Mouse (Mus musculus) CH12.LX (cell line): ENCODE results near the gene Arl5c. TPM values are rescaled to one million over a fixed set of nuclear protein-coding genes. Genes with fewer than 3 reads are reported as not detected.

Experiments
- DNase-seq: peaks from one replicate; pipeline ENCODE4 v3.0.0-alpha.2; 2013; ENCODE audit errors: extremely low read depth
- H3K27ac ChIP-seq: 2 replicates; pipeline ENCODE4 v1.5.1; 2012; ENCODE audit warnings: low read depth, mild to moderate bottlenecking, control low read depth, moderate library complexity; ENCODE audit not compliant: insufficient read depth
- H3K27me3 ChIP-seq: replicated peaks from 2 replicates; pipeline ENCODE3; 2012; ENCODE audit warnings: inconsistent platforms
- H3K36me3 ChIP-seq, 2 experiments: replicated peaks in 1 of 2; 2 replicates each; pipeline versions ENCODE3 to v1.6.1; 2012; ENCODE audit warnings: inconsistent platforms in 1 of 2, low read length in 1 of 2, mild to moderate bottlenecking in 1 of 2, mixed read lengths in 1 of 2, moderate library complexity in 1 of 2; ENCODE audit not compliant: control insufficient read depth in 1 of 2, insufficient read depth in 1 of 2
- H3K4me1 ChIP-seq, 2 experiments: 2 replicates each; pipeline ENCODE4 v1.6.1; 2012; ENCODE audit warnings: inconsistent platforms in 1 of 2, moderate library complexity in 1 of 2; ENCODE audit not compliant: insufficient read depth in 2 of 2, control insufficient read depth in 1 of 2
- H3K4me2 ChIP-seq: 2 replicates; pipeline ENCODE4 v1.6.1; 2012; ENCODE audit warnings: low read depth, mild to moderate bottlenecking, control low read depth; ENCODE audit not compliant: poor library complexity, insufficient read depth, severe bottlenecking
- H3K4me3 ChIP-seq, 3 experiments: fragments of 150-350 bp in 1 of 3; sonication (generic) in 1 of 3; replicated peaks in 1 of 3; 2 replicates each; pipeline versions ENCODE3 to v1.5.1; 2011 to 2012; ENCODE audit warnings: low read depth in 2 of 3, low read length in 2 of 3, mild to moderate bottlenecking in 2 of 3, moderate library complexity in 2 of 3, control low read depth in 1 of 3, improper control_type of control experiment in 1 of 3, inconsistent platforms in 1 of 3, mixed read lengths in 1 of 3; ENCODE audit not compliant: poor library complexity in 1 of 3
- H3K79me2 ChIP-seq: replicated peaks from 2 replicates; pipeline ENCODE4 v1.6.1; 2012; ENCODE audit warnings: mild to moderate bottlenecking, moderate library complexity; ENCODE audit not compliant: control insufficient read depth, poor library complexity, insufficient read depth, severe bottlenecking; ENCODE audit errors: extremely low read depth
- H3K9ac ChIP-seq: 2 replicates; pipeline ENCODE4 v1.6.1; 2012; ENCODE audit warnings: low read depth, mild to moderate bottlenecking, control low read depth, moderate library complexity; ENCODE audit not compliant: insufficient read depth
- H3K9me3 ChIP-seq: replicated peaks from 2 replicates; pipeline ENCODE3; 2012; ENCODE audit warnings: low read length, inconsistent platforms, mixed read lengths
- CHD2 ChIP-seq: IDR thresholded peaks from 2 replicates; pipeline ENCODE4 v1.6.1; 2011; ENCODE audit warnings: low read length, improper control_type of control experiment
- CTCF ChIP-seq, 2 experiments: IDR thresholded peaks in 1 of 2; conservative IDR thresholded peaks in 1 of 2; 2 replicates each; pipeline ENCODE4 v1.5.1; 2011 to 2012; ENCODE audit warnings: low read depth in 2 of 2, low read length in 2 of 2, improper control_type of control experiment in 1 of 2, inconsistent platforms in 1 of 2, mild to moderate bottlenecking in 1 of 2, moderate library complexity in 1 of 2
- E2F4 ChIP-seq: IDR thresholded peaks from 2 replicates; pipeline ENCODE4 v1.6.1; 2011; ENCODE audit warnings: low read depth, low read length, improper control_type of control experiment; ENCODE audit not compliant: insufficient replicate concordance
- ELF1 ChIP-seq: IDR thresholded peaks from 2 replicates; pipeline ENCODE4 v1.6.1; 2014; ENCODE audit warnings: low read depth, mild to moderate bottlenecking, inconsistent platforms, low read length, improper control_type of control experiment
- IRF4 ChIP-seq: IDR thresholded peaks from 2 replicates; pipeline ENCODE4 v1.6.1; 2014; ENCODE audit warnings: low read depth, mild to moderate bottlenecking, inconsistent platforms, low read length, improper control_type of control experiment
- JUN ChIP-seq: IDR thresholded peaks from 2 replicates; pipeline ENCODE4 v1.6.1; 2011; ENCODE audit warnings: low read depth, mild to moderate bottlenecking, low read length, improper control_type of control experiment, moderate library complexity; ENCODE audit not compliant: insufficient read depth
- JUND ChIP-seq: conservative IDR thresholded peaks from 2 replicates; pipeline ENCODE4 v1.6.1; 2011; ENCODE audit warnings: low read depth, low read length, improper control_type of control experiment
- KAT2A ChIP-seq: IDR thresholded peaks from 2 replicates; pipeline ENCODE4 v1.6.1; 2012; ENCODE audit warnings: low read length, improper control_type of control experiment, inconsistent platforms; ENCODE audit not compliant: insufficient replicate concordance
- MAX ChIP-seq: IDR thresholded peaks from 2 replicates; pipeline ENCODE4 v1.6.1; 2011; ENCODE audit warnings: low read length, improper control_type of control experiment
- MAZ ChIP-seq: IDR thresholded peaks from 2 replicates; pipeline ENCODE4 v1.6.1; 2012; ENCODE audit warnings: low read depth, mild to moderate bottlenecking, inconsistent platforms, low read length, improper control_type of control experiment, moderate library complexity
- MEF2A ChIP-seq: IDR thresholded peaks from 2 replicates; pipeline ENCODE4 v1.6.1; 2014; ENCODE audit warnings: low read depth, mild to moderate bottlenecking, inconsistent platforms, low read length, improper control_type of control experiment, borderline replicate concordance
- MXI1 ChIP-seq: IDR thresholded peaks from 2 replicates; pipeline ENCODE4 v1.6.1; 2011; ENCODE audit warnings: mild to moderate bottlenecking, low read depth, low read length, improper control_type of control experiment
- NRF1 ChIP-seq: IDR thresholded peaks from 2 replicates; pipeline ENCODE4 v1.6.1; 2014; ENCODE audit warnings: low read depth, mild to moderate bottlenecking, inconsistent platforms, low read length, improper control_type of control experiment, moderate library complexity
- POLR2A ChIP-seq: IDR thresholded peaks from 2 replicates; pipeline ENCODE4 v1.6.1; 2011; ENCODE audit warnings: low read depth, mild to moderate bottlenecking, improper control_type of control experiment, low read length
- POLR2AphosphoS2 ChIP-seq: IDR thresholded peaks from 2 replicates; pipeline ENCODE4 v1.6.1; 2011; ENCODE audit warnings: low read depth, low read length, improper control_type of control experiment
- RAD21 ChIP-seq: IDR thresholded peaks from 2 replicates; pipeline ENCODE4 v1.6.1; 2011; ENCODE audit warnings: low read depth, mild to moderate bottlenecking, low read length, improper control_type of control experiment, moderate library complexity
- SMC3 ChIP-seq: IDR thresholded peaks from 2 replicates; pipeline ENCODE4 v1.6.1; 2011; ENCODE audit warnings: low read depth, low read length, improper control_type of control experiment
- UBTF ChIP-seq: IDR thresholded peaks from 2 replicates; pipeline ENCODE4 v1.6.1; 2012; ENCODE audit warnings: low read depth, mild to moderate bottlenecking, inconsistent platforms, low read length, improper control_type of control experiment, moderate library complexity
- USF1 ChIP-seq: IDR thresholded peaks from 2 replicates; pipeline ENCODE4 v1.6.1; 2014; ENCODE audit warnings: low read depth, mild to moderate bottlenecking, inconsistent platforms, low read length, improper control_type of control experiment
- USF2 ChIP-seq: conservative IDR thresholded peaks from 2 replicates; pipeline ENCODE4 v1.6.1; 2011; ENCODE audit warnings: low read depth, low read length, improper control_type of control experiment
- ZNF384 ChIP-seq: IDR thresholded peaks from 2 replicates; pipeline ENCODE4 v1.6.1; 2012; ENCODE audit warnings: low read depth, low read length, improper control_type of control experiment, inconsistent platforms
- dilution Hi-C: fragments of 300-500 bp; cut with MboI; formaldehyde crosslinking; loops from 2 replicates; pipeline ENCODE4 v1.14.3; 2020; ENCODE audit warnings: low sequenced_read_pairs; ENCODE audit not compliant: extremely low pct_unique_long_range_greater_than_20kb, extremely low pct_ligation_motif_present
- in situ Hi-C: fragments of 300-500 bp; cut with MboI; formaldehyde crosslinking; loops from 3 replicates; pipeline ENCODE4 v1.14.3; 2019; ENCODE audit warnings: low sequenced_read_pairs, low pct_ligation_motif_present, low pct_unique_long_range_greater_than_20kb, mixed read lengths
- polyA plus RNA-seq: library from polyadenylated mRNA; unstranded; fragments of >175 nt; gene quantifications from 2 replicates; pipeline ENCODE4 v1.2.1, GENCODE M21; 2012; ENCODE audit warnings: low read depth; ENCODE audit not compliant: insufficient read length
- total RNA-seq, 2 experiments: library from RNA; depleted of rRNA; stranded (reverse); fragments of 300-350 nt in 1 of 2; fragments of >200 nt in 1 of 2; gene quantifications; 2 replicates each; pipeline ENCODE4 v1.2.3; 2012 to 2014

Gene Arl5c
- total and polyA plus RNA-seq, 3 experiments, result 28.5 to 45.5 (median 32.2) TPM

GRCm38 (mm10) chr11:98045596-98045995, 49.6 kb upstream of the Arl5c start:
- no peak overlapping the region for H3K4me3 ChIP-seq
- H3K36me3 ChIP-seq, result no peaks in the 10 kb centered on the region
- peaks cover 14 to 40% of the 10 kb centered on the region in 2 experiments for H3K4me1 ChIP-seq
- in situ Hi-C loops, result no loop called here
- H3K9ac ChIP-seq, result no peak overlapping the region
- dilution Hi-C loops, result no loop called here
- H3K4me2 ChIP-seq, result no peak overlapping the region
- H3K27ac ChIP-seq, result no peak overlapping the region
- H3K27me3 ChIP-seq, result no peaks in the 10 kb centered on the region
- no peaks in the 10 kb centered on the region for H3K79me2 ChIP-seq
- DNase-seq, result peak; percentile 43
- TF ChIP-seq MAX, result no peak
- TF ChIP-seq E2F4, result no peak
- TF ChIP-seq CTCF (conservative IDR thresholded peaks at IDR 0.05 in 1 of 2, IDR thresholded peaks at IDR 0.05 in 1 of 2; ENCODE audit: low read depth in 2 of 2, low read length in 2 of 2), result peak; percentile 22 to 60; a peak in 2 of 4 replicates
- no peak for TF ChIP-seq POLR2AphosphoS2
- no peak for TF ChIP-seq MAZ
- no peak for TF ChIP-seq UBTF
- no peak for TF ChIP-seq KAT2A
- TF ChIP-seq JUN, result no peak
- TF ChIP-seq RAD21, result peak; percentile 15
- peaks cover 3% of the 10 kb centered on the region for H3K9me3 ChIP-seq

DNA sequence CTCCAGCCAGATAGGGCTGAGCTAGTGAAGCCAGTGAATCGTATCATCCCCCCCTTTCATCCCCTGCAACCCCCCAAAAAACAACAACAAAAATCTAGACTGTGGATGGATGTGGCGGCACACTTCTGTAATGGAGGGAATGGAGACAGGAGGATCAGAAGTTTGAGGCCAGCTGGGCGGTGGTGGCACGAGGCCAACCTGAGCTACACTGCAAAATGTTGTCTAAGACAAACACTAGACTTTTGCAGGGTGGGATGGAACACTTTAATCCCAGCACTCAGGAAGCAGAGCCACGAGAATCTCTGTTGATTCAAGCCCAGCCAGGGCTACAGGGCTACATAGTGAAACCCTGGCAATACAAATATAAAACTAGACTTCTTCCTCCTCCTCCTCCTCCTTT, 48.1 kb upstream of the Arl5c start:
- no peaks in the 10 kb centered on the region for H3K79me2 ChIP-seq
- H3K36me3 ChIP-seq, result no peaks in the 10 kb centered on the region
- TF ChIP-seq IRF4 (no peak), MAX (no peak), POLR2A (no peak), USF1 (no peak), CHD2 (no peak), MXI1 (no peak), NRF1 (no peak), MAZ (no peak), JUND (no peak), MEF2A (no peak), SMC3 (no peak), ZNF384 (no peak), ELF1 (no peak), USF2 (no peak)
- H3K9ac ChIP-seq, result no peak overlapping the region
- no peak overlapping the region for H3K4me3 ChIP-seq
- no peaks in the 10 kb centered on the region for H3K27me3 ChIP-seq
- DNase-seq, result no peak
- H3K4me1 ChIP-seq, result peaks cover under 1 to 25% of the 10 kb centered on the region in 2 experiments; a peak in 3 of 4 replicates
- H3K27ac ChIP-seq, result no peak overlapping the region
- peaks cover 3% of the 10 kb centered on the region for H3K9me3 ChIP-seq
- in situ Hi-C loops, result no loop called here
- dilution Hi-C loops, result no loop called here
- H3K4me2 ChIP-seq, result no peak overlapping the region
